8 mouse cellular contexts compared by ENCODE assay signal in genomic region chrX:85049593-85049992, GRCm38 (mm10).
DNase-seq lines count a peak whose midpoint lies in the region; ATAC-seq lines count a peak whose summit lies in the region.

No protein-coding gene starts in this region.

- peak; percentile 8 for DNase-seq in adrenal gland, postnatal 10 days
- DNase-seq in midbrain, embryonic 11.5 days (ENCODE audit: low spot score, missing footprints), result peak; percentile 83
- no peak for DNase-seq in thymus, postnatal 36 days
- no peak for DNase-seq in cerebellum, adult 18-20 months
- DNase-seq in frontal cortex, postnatal 25 days (ENCODE audit: low spot score in 2 of 2), result no peak

- peak overlapping the region; percentile 53 for H3K4me3 ChIP-seq in embryonic facial prominence, embryonic 15.5 days (replicated peaks)
- no peak overlapping the region for H3K4me3 ChIP-seq in intestine, embryonic 16.5 days (ENCODE audit: low read length)
- no peak overlapping the region for H3K4me3 ChIP-seq in midbrain, embryonic 11.5 days (ENCODE audit: low read depth, low read length)

- no peak overlapping the region for H3K27ac ChIP-seq in embryonic facial prominence, embryonic 15.5 days (replicated peaks)
- H3K27ac ChIP-seq in intestine, embryonic 16.5 days (ENCODE audit: low read length), result no peak overlapping the region
- no peak overlapping the region for H3K27ac ChIP-seq in midbrain, embryonic 11.5 days (ENCODE audit: low read depth, low read length)

- no peaks in the 10 kb centered on the region for H3K4me1 ChIP-seq in embryonic facial prominence, embryonic 15.5 days
- no peaks in the 10 kb centered on the region for H3K4me1 ChIP-seq in intestine, embryonic 16.5 days (ENCODE audit: control insufficient read depth, insufficient read depth, low read length)
- H3K4me1 ChIP-seq in midbrain, embryonic 11.5 days (ENCODE audit: control insufficient read depth, insufficient read depth, low read length), result no peaks in the 10 kb centered on the region

- no peak for ATAC-seq in embryonic facial prominence, embryonic 15.5 days (ENCODE audit: insufficient number of reproducible peaks, low FRiP score, low TSS enrichment, low read depth)
- peak; percentile 19; the same call in 1 of the 2 replicates for ATAC-seq in intestine, embryonic 16.5 days
- ATAC-seq in midbrain, embryonic 11.5 days (ENCODE audit: low FRiP score), result no peak
- no peak for ATAC-seq in CD4-positive, CD25-positive, alpha-beta regulatory T cell, adult 4 months

- 47% methylated on average over 3 of the region's 3 CpGs for WGBS in embryonic facial prominence, embryonic 15.5 days
- WGBS in intestine, embryonic 16.5 days, result 32% methylated on average over 3 of the region's 3 CpGs
- WGBS in midbrain, embryonic 11.5 days, result 33% methylated on average over 3 of the region's 3 CpGs

- H3K4me2 ChIP-seq in embryonic facial prominence, embryonic 15.5 days (replicated peaks), result 0 out of 2 replicates have a peak overlapping the region, but pooled peaks have one; percentile 59
- peak overlapping the region; percentile 46 for H3K4me2 ChIP-seq in intestine, embryonic 16.5 days (ENCODE audit: low read depth, low read length)
- H3K4me2 ChIP-seq in midbrain, embryonic 11.5 days, result no peak overlapping the region

- H3K9ac ChIP-seq in embryonic facial prominence, embryonic 15.5 days, result no peak overlapping the region
- H3K9ac ChIP-seq in intestine, embryonic 16.5 days (ENCODE audit: low read depth, low read length), result no peak overlapping the region
- no peak overlapping the region for H3K9ac ChIP-seq in midbrain, embryonic 11.5 days (ENCODE audit: low read length)

- no peaks in the 10 kb centered on the region for H3K36me3 ChIP-seq in embryonic facial prominence, embryonic 15.5 days
- H3K36me3 ChIP-seq in intestine, embryonic 16.5 days (ENCODE audit: control insufficient read depth, insufficient read depth, low read length), result no peaks in the 10 kb centered on the region
- no peaks in the 10 kb centered on the region for H3K36me3 ChIP-seq in midbrain, embryonic 11.5 days (ENCODE audit: control insufficient read depth, insufficient read depth, low read length)

- H3K9me3 ChIP-seq in embryonic facial prominence, embryonic 15.5 days (replicated peaks), result no peaks in the 10 kb centered on the region
- H3K9me3 ChIP-seq in intestine, embryonic 16.5 days (ENCODE audit: control insufficient read depth, low read length), result no peaks in the 10 kb centered on the region
- no peaks in the 10 kb centered on the region for H3K9me3 ChIP-seq in midbrain, embryonic 11.5 days (ENCODE audit: control insufficient read depth, low read length)

- H3K27me3 ChIP-seq in embryonic facial prominence, embryonic 15.5 days, result peaks cover 5% of the 10 kb centered on the region
- no peaks in the 10 kb centered on the region for H3K27me3 ChIP-seq in intestine, embryonic 16.5 days (replicated peaks; ENCODE audit: control insufficient read depth, insufficient read depth, low read length)
- no peaks in the 10 kb centered on the region for H3K27me3 ChIP-seq in midbrain, embryonic 11.5 days (ENCODE audit: control insufficient read depth, insufficient read depth, low read length)

Comparison
In these comparisons a context has a peak if more than half of its experiments do, and no peak if none do; other contexts are left out.
1. DNase-seq: peak in adrenal gland, postnatal 10 days (single experiment) and midbrain, embryonic 11.5 days (single experiment); none in thymus, postnatal 36 days (0 of 2), cerebellum, adult 18-20 months (0 of 2) and frontal cortex, postnatal 25 days (0 of 2).